Mouse (Mus musculus): ENCODE results near the gene Stc2.

Gene Stc2

GRCm38 (mm10) chr11:31365981-31366380, 3.9 kb downstream of the Stc2 start:
- no peak for DNase-seq (ENCODE audit: low read depth)

- DNase-seq (ENCODE audit: low read depth): no peak
Observed at GRCm38 (mm10) chr11:31365280-31365679, 4.6 kb downstream of the Stc2 start.

- no peak for DNase-seq (ENCODE audit: low read depth)
Observed at GRCm38 (mm10) chr11:31362856-31363255, 7.0 kb downstream of the Stc2 start.

- DNase-seq (ENCODE audit: low read depth): no peak
Observed at GRCm38 (mm10) chr11:31362330-31362729, 7.5 kb downstream of the Stc2 start.

DNA sequence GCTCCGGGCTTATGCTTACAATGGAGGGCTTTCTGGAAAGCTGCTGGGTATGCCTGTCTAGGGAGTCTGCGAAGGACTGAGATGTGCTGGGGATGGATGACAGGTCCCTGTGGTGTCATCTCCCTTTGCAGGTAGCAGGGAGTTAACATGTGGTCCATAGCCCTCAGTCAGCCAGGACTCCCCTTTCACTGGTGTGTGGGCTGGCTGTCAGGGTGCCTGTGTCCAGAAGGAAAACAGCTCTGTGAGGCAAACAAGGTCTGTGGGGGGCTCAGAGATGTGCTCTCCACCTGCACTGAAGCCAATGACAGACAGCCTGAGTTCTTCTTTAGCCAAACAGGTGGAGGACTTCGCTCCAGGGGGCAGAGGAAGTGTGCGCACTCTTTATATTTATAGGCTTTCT, 8.8 kb downstream of the Stc2 start:
- DNase-seq (ENCODE audit: low read depth): no peak

- DNase-seq (ENCODE audit: low read depth): no peak
Observed at GRCm38 (mm10) chr11:31359283-31359902, 10.5 kb downstream of the Stc2 start.

- DNase-seq (ENCODE audit: low read depth): no peak
Observed at GRCm38 (mm10) chr11:31358453-31358852, 11.4 kb downstream of the Stc2 start.

DNA sequence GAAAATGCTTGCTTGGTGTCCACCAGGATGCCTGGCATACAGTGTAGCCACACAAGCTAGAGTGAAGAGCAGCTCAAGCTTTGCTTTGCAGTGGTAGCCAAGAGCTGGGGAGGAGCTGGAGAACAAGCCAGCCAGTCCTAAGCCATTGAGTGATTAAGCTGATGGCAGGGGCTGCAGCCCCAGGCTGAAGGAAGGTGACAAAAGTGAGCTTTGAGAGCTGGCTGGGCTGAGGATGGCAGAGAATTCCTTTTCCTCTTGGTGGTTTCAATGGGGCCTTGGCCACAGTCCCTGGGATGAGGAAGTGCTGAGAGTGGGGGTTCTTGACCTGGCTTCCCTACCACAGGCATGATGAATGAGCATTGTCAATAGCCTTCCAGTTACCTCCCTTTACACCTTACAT, 13.0 kb downstream of the Stc2 start:
- DNase-seq (ENCODE audit: low read depth): no peak

DNA sequence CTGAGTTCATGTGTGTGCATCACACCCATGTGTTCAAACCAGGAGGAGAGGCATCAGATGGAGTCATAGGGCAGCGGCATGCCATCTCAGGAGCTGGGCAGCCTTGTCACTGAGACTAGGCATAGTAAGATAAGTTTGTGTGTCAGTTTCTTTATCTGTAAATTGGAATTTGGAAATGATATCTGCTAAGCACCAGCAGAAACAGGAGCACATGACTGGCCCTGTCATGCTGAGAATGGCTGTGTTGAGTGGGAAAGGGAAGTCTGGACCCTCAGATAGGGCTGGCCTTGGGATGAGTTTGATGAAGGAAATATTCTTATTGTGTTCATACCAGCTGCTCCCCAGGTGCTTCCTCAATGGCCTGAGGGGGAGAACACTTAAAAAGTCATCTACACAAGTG, 14.1 kb downstream of the Stc2 start:
- peak; percentile 55 for DNase-seq (ENCODE audit: low read depth)

DNA sequence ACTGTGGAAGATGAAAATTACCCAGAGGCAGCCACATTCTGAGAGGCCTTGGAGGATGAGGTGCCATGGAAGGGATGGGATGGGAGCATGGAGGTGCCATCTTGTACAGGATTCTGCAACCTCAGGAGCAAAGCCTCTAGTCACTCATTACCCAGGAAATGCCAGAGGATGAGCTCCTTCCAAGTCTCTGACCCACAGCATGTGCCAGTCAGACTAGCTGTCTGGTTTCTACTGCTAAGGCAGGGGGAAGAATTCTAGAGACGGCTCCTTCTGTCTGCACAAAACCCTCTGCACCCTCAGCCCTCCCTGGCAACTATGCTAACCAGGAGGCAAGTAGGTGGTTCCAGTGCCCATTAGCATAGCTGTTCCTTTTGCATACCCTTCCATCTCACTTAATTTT, 15.4 kb downstream of the Stc2 start:
- no peak for DNase-seq (ENCODE audit: low read depth)
